Mouse (Mus musculus): ENCODE measurements around the gene Cdip1. TPM values are rescaled to one million over a fixed set of nuclear protein-coding genes. Genes with fewer than 3 reads are reported as not detected.

The Cdip1 gene
- total RNA-seq, 1 experiment, result 35.1 TPM

DNA sequence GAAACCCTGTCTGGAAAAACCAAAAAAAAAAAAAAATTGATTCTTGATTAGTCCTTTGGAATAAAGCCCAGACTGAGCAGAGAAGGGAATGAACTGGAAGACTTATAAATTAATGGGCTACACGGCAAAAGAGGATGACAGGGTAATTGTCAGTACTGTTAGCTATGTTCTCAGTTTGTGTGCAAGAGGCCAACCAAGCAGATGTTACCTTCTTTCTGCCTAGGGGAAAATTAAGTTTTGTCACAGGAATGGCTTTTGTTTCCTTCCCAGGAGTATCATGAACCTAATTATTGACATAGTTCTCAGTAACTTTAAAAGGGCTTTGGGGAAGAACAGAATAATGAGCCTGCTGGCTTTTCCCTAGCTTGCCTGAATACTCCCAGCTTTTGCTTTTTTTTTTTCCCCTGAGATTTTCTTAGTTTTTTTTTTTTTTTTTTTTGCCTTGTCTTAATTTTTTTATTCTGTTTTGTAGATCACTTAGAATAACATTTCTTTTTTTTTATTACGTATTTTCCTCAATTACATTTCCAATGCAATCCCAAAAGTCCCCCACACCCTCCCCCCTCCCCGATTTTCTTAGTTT lies 59.2 kb downstream of the Cdip1 start:
- Histone ChIP-seq H3K27ac (ENCODE audit: insufficient read depth, low read depth, low read length, poor library complexity, severe bottlenecking) (no peak overlapping the region), H3K9ac (ENCODE audit: insufficient read depth, low read depth, low read length, poor library complexity, severe bottlenecking) (no peak overlapping the region), H3K4me3 (ENCODE audit: insufficient read depth in 1 of 2, low read depth in 1 of 2, low read length in 2 of 2, poor library complexity in 1 of 2, severe bottlenecking in 1 of 2) (no peak overlapping the region), H3K36me3 (ENCODE audit: control insufficient read depth, insufficient read depth, low read length, poor library complexity, severe bottlenecking) (no peaks in the 10 kb centered on the region), H3K4me1 (ENCODE audit: control insufficient read depth in 2 of 2, insufficient read depth in 2 of 2, low read length in 2 of 2, poor library complexity in 1 of 2) (no peaks in the 10 kb centered on the region), H3K9me3 (ENCODE audit: control insufficient read depth, insufficient read depth, low read depth, low read length) (no peaks in the 10 kb centered on the region)
- in situ Hi-C loops (cut with MboI; ENCODE audit: low sequenced_read_pairs in 2 of 2, unreplicated experiment in 2 of 2), result no loop called here
- DNase-seq (ENCODE audit: low read depth, low spot score), result no peak
- no peak for TF ChIP-seq MAFK (IDR thresholded peaks at IDR 0.05; ENCODE audit: insufficient read depth, low read depth, low read length)
- no peak for TF ChIP-seq ZNF384 (IDR thresholded peaks at IDR 0.05; ENCODE audit: low read depth, low read length)
- no peak for TF ChIP-seq CHD2 (IDR thresholded peaks at IDR 0.05; ENCODE audit: low read depth, low read length)
- no peak for TF ChIP-seq ZC3H11A (IDR thresholded peaks at IDR 0.05; ENCODE audit: borderline replicate concordance, low read depth, low read length)
- TF ChIP-seq HCFC1 (IDR thresholded peaks at IDR 0.05; ENCODE audit: borderline replicate concordance, insufficient read depth, low read length), result no peak

- no peaks in the 10 kb centered on the region for H3K36me3 ChIP-seq (ENCODE audit: control insufficient read depth, insufficient read depth, low read length, poor library complexity, severe bottlenecking)
- H3K9ac ChIP-seq (ENCODE audit: insufficient read depth, low read depth, low read length, poor library complexity, severe bottlenecking), result no peak overlapping the region
- H3K4me3 ChIP-seq (ENCODE audit: insufficient read depth in 1 of 2, low read depth in 1 of 2, low read length in 2 of 2, poor library complexity in 1 of 2, severe bottlenecking in 1 of 2), result no peak overlapping the region
- no peak for DNase-seq (ENCODE audit: low read depth, low spot score)
- TF ChIP-seq HCFC1 (IDR thresholded peaks at IDR 0.05; ENCODE audit: borderline replicate concordance, insufficient read depth, low read length), result no peak
- no peak for TF ChIP-seq CHD2 (IDR thresholded peaks at IDR 0.05; ENCODE audit: low read depth, low read length)
- TF ChIP-seq ZNF384 (IDR thresholded peaks at IDR 0.05; ENCODE audit: low read depth, low read length), result no peak
- TF ChIP-seq MAFK (IDR thresholded peaks at IDR 0.05; ENCODE audit: insufficient read depth, low read depth, low read length), result no peak
- no peak for TF ChIP-seq ZC3H11A (IDR thresholded peaks at IDR 0.05; ENCODE audit: borderline replicate concordance, low read depth, low read length)
- in situ Hi-C loops (cut with MboI; ENCODE audit: low sequenced_read_pairs in 2 of 2, unreplicated experiment in 2 of 2), result loop anchor here in 1 of 2 experiments (5.0 kb wide), 1 partner anchor 44 kb away; no protein-coding TSS in a partner anchor
- H3K4me1 ChIP-seq (ENCODE audit: control insufficient read depth in 2 of 2, insufficient read depth in 2 of 2, low read length in 2 of 2, poor library complexity in 1 of 2), result no peaks in the 10 kb centered on the region
- no peak overlapping the region for H3K27ac ChIP-seq (ENCODE audit: insufficient read depth, low read depth, low read length, poor library complexity, severe bottlenecking)
- H3K9me3 ChIP-seq (ENCODE audit: control insufficient read depth, insufficient read depth, low read depth, low read length), result no peaks in the 10 kb centered on the region
These were observed 62.1 kb downstream of the Cdip1 start for GRCm38 (mm10) chr16:4727963-4728362.

GRCm38 (mm10) chr16:4727526-4727925 lies 62.6 kb downstream of the Cdip1 start:
- DNase-seq (ENCODE audit: low read depth, low spot score), result no peak
- H3K9ac ChIP-seq (ENCODE audit: insufficient read depth, low read depth, low read length, poor library complexity, severe bottlenecking), result no peak overlapping the region
- no peak for TF ChIP-seq MAFK (IDR thresholded peaks at IDR 0.05; ENCODE audit: insufficient read depth, low read depth, low read length)
- TF ChIP-seq ZNF384 (IDR thresholded peaks at IDR 0.05; ENCODE audit: low read depth, low read length), result no peak
- no peak for TF ChIP-seq ZC3H11A (IDR thresholded peaks at IDR 0.05; ENCODE audit: borderline replicate concordance, low read depth, low read length)
- no peak for TF ChIP-seq HCFC1 (IDR thresholded peaks at IDR 0.05; ENCODE audit: borderline replicate concordance, insufficient read depth, low read length)
- H3K4me3 ChIP-seq (ENCODE audit: insufficient read depth in 1 of 2, low read depth in 1 of 2, low read length in 2 of 2, poor library complexity in 1 of 2, severe bottlenecking in 1 of 2), result 0 out of 4 replicates have a peak overlapping the region, but pooled peaks of 1 of the 2 experiments have one; percentile 95
- no peak overlapping the region for H3K27ac ChIP-seq (ENCODE audit: insufficient read depth, low read depth, low read length, poor library complexity, severe bottlenecking)
- no peaks in the 10 kb centered on the region for H3K4me1 ChIP-seq (ENCODE audit: control insufficient read depth in 2 of 2, insufficient read depth in 2 of 2, low read length in 2 of 2, poor library complexity in 1 of 2)
- in situ Hi-C loops (cut with MboI; ENCODE audit: low sequenced_read_pairs in 2 of 2, unreplicated experiment in 2 of 2), result loop anchor here in 1 of 2 experiments (5.0 kb wide), 1 partner anchor 45 kb away; no protein-coding TSS in a partner anchor
- no peaks in the 10 kb centered on the region for H3K36me3 ChIP-seq (ENCODE audit: control insufficient read depth, insufficient read depth, low read length, poor library complexity, severe bottlenecking)
- no peaks in the 10 kb centered on the region for H3K9me3 ChIP-seq (ENCODE audit: control insufficient read depth, insufficient read depth, low read depth, low read length)

DNA sequence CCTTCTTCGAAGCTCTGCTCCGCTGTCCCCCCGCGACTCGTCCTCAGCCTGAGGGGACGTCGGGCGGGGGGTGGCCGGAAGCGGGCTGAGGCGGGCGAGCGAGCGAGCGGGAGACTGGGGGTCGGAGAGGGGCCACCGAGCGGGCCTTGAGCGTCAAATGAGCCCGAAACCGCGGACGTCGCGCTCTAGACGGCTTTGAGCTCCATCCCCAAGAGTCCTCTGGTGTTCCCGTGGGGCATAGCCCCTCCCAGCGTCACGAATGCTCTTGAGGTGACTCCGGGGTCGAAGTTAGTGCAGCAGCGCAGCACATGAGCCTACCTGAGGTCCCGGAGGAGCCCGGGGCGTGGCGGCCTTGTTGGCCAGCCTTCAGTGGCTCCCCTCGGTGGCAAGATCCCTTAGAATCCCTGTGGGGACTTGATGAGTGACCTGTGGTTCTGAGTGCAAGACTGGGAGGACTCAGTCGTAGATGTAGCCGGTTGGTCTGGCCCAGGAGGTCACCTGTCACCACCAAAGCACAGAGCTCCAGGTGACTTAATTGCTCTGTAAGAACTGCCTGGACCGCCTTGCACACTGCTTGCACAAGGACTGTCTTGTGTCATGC lies 63.5 kb downstream of the Cdip1 start:
- H3K4me3 ChIP-seq (ENCODE audit: insufficient read depth in 1 of 2, low read depth in 1 of 2, low read length in 2 of 2, poor library complexity in 1 of 2, severe bottlenecking in 1 of 2), result peak overlapping the region; percentile 84 to 95
- in situ Hi-C loops (cut with MboI; ENCODE audit: low sequenced_read_pairs in 2 of 2, unreplicated experiment in 2 of 2), result loop anchor here in 1 of 2 experiments (5.0 kb wide), 1 partner anchor 46 kb away; no protein-coding TSS in a partner anchor
- H3K9ac ChIP-seq (ENCODE audit: insufficient read depth, low read depth, low read length, poor library complexity, severe bottlenecking), result peak overlapping the region; percentile 85
- no peak for TF ChIP-seq CHD2 (IDR thresholded peaks at IDR 0.05; ENCODE audit: low read depth, low read length)
- TF ChIP-seq ZNF384 (IDR thresholded peaks at IDR 0.05; ENCODE audit: low read depth, low read length), result no peak
- TF ChIP-seq HCFC1 (IDR thresholded peaks at IDR 0.05; ENCODE audit: borderline replicate concordance, insufficient read depth, low read length), result no peak; the same call in 1 of the 2 replicates
- no peak for TF ChIP-seq ZC3H11A (IDR thresholded peaks at IDR 0.05; ENCODE audit: borderline replicate concordance, low read depth, low read length)
- TF ChIP-seq MAFK (IDR thresholded peaks at IDR 0.05; ENCODE audit: insufficient read depth, low read depth, low read length), result no peak
- no peak for DNase-seq (ENCODE audit: low read depth, low spot score)
- no peaks in the 10 kb centered on the region for H3K4me1 ChIP-seq (ENCODE audit: control insufficient read depth in 2 of 2, insufficient read depth in 2 of 2, low read length in 2 of 2, poor library complexity in 1 of 2)
- no peaks in the 10 kb centered on the region for H3K9me3 ChIP-seq (ENCODE audit: control insufficient read depth, insufficient read depth, low read depth, low read length)
- no peak overlapping the region for H3K27ac ChIP-seq (ENCODE audit: insufficient read depth, low read depth, low read length, poor library complexity, severe bottlenecking)
- no peaks in the 10 kb centered on the region for H3K36me3 ChIP-seq (ENCODE audit: control insufficient read depth, insufficient read depth, low read length, poor library complexity, severe bottlenecking)
